Mouse (Mus musculus) kidney, embryonic 16.5 days (tissue): Measurements from ENCODE around the gene Myo6. TPM values are rescaled to one million over a fixed set of nuclear protein-coding genes. Genes with fewer than 3 reads are reported as not detected.
A peak's percentile ranks its signal among the peaks of the same experiment; 100 is the strongest.
"Not testable (repeated sequence)": the region's sequence is repeated elsewhere in the genome, so short reads cannot be mapped to it uniquely, and the experiment has no call there.

Experiments used
- ATAC-seq: fragments of 200-750 bp; cut with Nextera tagmentation; 2 replicates; pipeline ENCODE4 v1.8.0; 2017; ENCODE audit warnings: moderate TSS enrichment; ENCODE audit not compliant: low FRiP score, low TSS enrichment
- H3K27ac ChIP-seq: fragments of 300-500 bp; sonication (generic); 2 replicates; pipeline ENCODE4 v1.5.1; 2014; ENCODE audit warnings: low read length
- H3K27me3 ChIP-seq: fragments of 300-500 bp; sonication (generic); 2 replicates; pipeline ENCODE4 v1.6.1; 2014; ENCODE audit warnings: low read length, control low read depth, mixed read lengths; ENCODE audit not compliant: insufficient read depth
- H3K36me3 ChIP-seq: fragments of 300-500 bp; sonication (generic); 2 replicates; pipeline ENCODE4 v1.6.1; 2014; ENCODE audit warnings: low read length, control low read depth, mixed read lengths; ENCODE audit not compliant: insufficient read depth
- H3K4me1 ChIP-seq: fragments of 300-500 bp; sonication (generic); 2 replicates; pipeline ENCODE4 v1.6.1; 2014; ENCODE audit warnings: low read length, control low read depth, mixed read lengths; ENCODE audit not compliant: insufficient read depth
- H3K4me2 ChIP-seq: fragments of 300-500 bp; sonication (generic); replicated peaks from 2 replicates; pipeline ENCODE4 v1.6.1; 2014; ENCODE audit warnings: low read depth, low read length
- H3K4me3 ChIP-seq: fragments of 300-500 bp; sonication (generic); 2 replicates; pipeline ENCODE4 v1.5.1; 2014; ENCODE audit warnings: mild to moderate bottlenecking, low read length
- H3K9ac ChIP-seq: fragments of 300-500 bp; sonication (generic); replicated peaks from 2 replicates; pipeline ENCODE4 v1.6.1; 2014; ENCODE audit warnings: low read length
- H3K9me3 ChIP-seq: fragments of 300-500 bp; sonication (generic); 2 replicates; pipeline ENCODE4 v1.6.1; 2016; ENCODE audit warnings: low read length, control low read depth
- WGBS: fragments of 180-500 bp; shearing (Covaris S2); extraction: QIAGEN DNeasy Blood & Tissue Kit; methylation state at CpG from one replicate; pipeline ENCODE4 v1.1.7; 2014; 5-methylcytosine and 5-hydroxymethylcytosine counted together
- polyA plus RNA-seq: library from polyadenylated mRNA; unstranded; fragments of >200 nt; fragmentation: Nextera tagmentation; extraction: Ambion mirVana; gene quantifications from 2 replicates; pipeline ENCODE4 v1.2.1, GENCODE M21; 2015

The Myo6 gene
- polyA plus RNA-seq, 1 experiment from 2014 or later: 62.6 TPM

GRCm38 (mm10) chr9:80306390-80306789, 141.6 kb downstream of the Myo6 start:
- 93% methylated on average over 4 of the region's 4 CpGs for WGBS
- Histone ChIP-seq H3K36me3 (peaks cover 26% of the 10 kb centered on the region; the same call in 1 of the 2 replicates), H3K4me1 (no peaks in the 10 kb centered on the region), H3K27ac (no peak overlapping the region), H3K9ac (no peak overlapping the region), H3K4me2 (no peak overlapping the region), H3K27me3 (no peaks in the 10 kb centered on the region), H3K4me3 (no peak overlapping the region), H3K9me3 (no peaks in the 10 kb centered on the region)
- ATAC-seq: no peak

GRCm38 (mm10) chr9:80306853-80307252, 142.0 kb downstream of the Myo6 start:
- peaks cover 26% of the 10 kb centered on the region; the same call in 1 of the 2 replicates for H3K36me3 ChIP-seq
- no peaks in the 10 kb centered on the region for H3K4me1 ChIP-seq

GRCm38 (mm10) chr9:80307629-80308028, 142.8 kb downstream of the Myo6 start:
- Histone ChIP-seq H3K27ac (no peak overlapping the region), H3K9me3 (no peaks in the 10 kb centered on the region), H3K36me3 (peaks cover 25% of the 10 kb centered on the region; the same call in 1 of the 2 replicates), H3K4me3 (no peak overlapping the region), H3K9ac (no peak overlapping the region), H3K4me1 (no peaks in the 10 kb centered on the region), H3K27me3 (no peaks in the 10 kb centered on the region), H3K4me2 (no peak overlapping the region)
- 87% methylated on average over 13 of the region's 13 CpGs for WGBS
- ATAC-seq: no peak

More at GRCm38 (mm10) chr9:80306853-80307252, 142.0 kb downstream of the Myo6 start:
- H3K4me2 ChIP-seq: no peak overlapping the region
- no peaks in the 10 kb centered on the region for H3K27me3 ChIP-seq
- no peak overlapping the region for H3K4me3 ChIP-seq
- H3K27ac ChIP-seq: no peak overlapping the region
- no peaks in the 10 kb centered on the region for H3K9me3 ChIP-seq
- no peak for ATAC-seq
- WGBS: 52% methylated on average over 11 of the region's 11 CpGs
- no peak overlapping the region for H3K9ac ChIP-seq

- 67% methylated on average over 5 of the region's 5 CpGs for WGBS
- no peak for ATAC-seq
- H3K4me1 ChIP-seq: no peaks in the 10 kb centered on the region
- no peak overlapping the region for H3K9ac ChIP-seq
- H3K27me3 ChIP-seq: no peaks in the 10 kb centered on the region
- no peaks in the 10 kb centered on the region for H3K9me3 ChIP-seq
- no peak overlapping the region for H3K27ac ChIP-seq
- no peak overlapping the region for H3K4me2 ChIP-seq
- H3K4me3 ChIP-seq: no peak overlapping the region
- H3K36me3 ChIP-seq: 0 out of 2 replicates have a peak, but pooled peaks cover 2% of the 10 kb centered on the region
Observed at GRCm38 (mm10) chr9:80313610-80314009, 148.8 kb downstream of the Myo6 start.

- WGBS: 93% methylated on average over 6 of the region's 6 CpGs
- Histone ChIP-seq H3K27me3 (no peaks in the 10 kb centered on the region), H3K4me1 (no peaks in the 10 kb centered on the region), H3K4me2 (no peak overlapping the region), H3K36me3 (no peaks in the 10 kb centered on the region), H3K4me3 (no peak overlapping the region), H3K9ac (no peak overlapping the region), H3K9me3 (no peaks in the 10 kb centered on the region), H3K27ac (no peak overlapping the region)
- ATAC-seq: no peak
Observed at GRCm38 (mm10) chr9:80315922-80316321, 151.1 kb downstream of the Myo6 start.

GRCm38 (mm10) chr9:80318027-80318426, 153.2 kb downstream of the Myo6 start:
- Histone ChIP-seq H3K9ac (no peak overlapping the region), H3K4me2 (no peak overlapping the region), H3K27me3 (no peaks in the 10 kb centered on the region), H3K4me1 (no peaks in the 10 kb centered on the region), H3K36me3 (no peaks in the 10 kb centered on the region), H3K27ac (no peak overlapping the region), H3K9me3 (no peaks in the 10 kb centered on the region), H3K4me3 (no peak overlapping the region)
- no peak for ATAC-seq
- WGBS: 89% methylated on average over 6 of the region's 6 CpGs

- not testable (repeated sequence) for H3K36me3 ChIP-seq, H3K27ac ChIP-seq, ATAC-seq, H3K9ac ChIP-seq, H3K4me1 ChIP-seq, H3K4me2 ChIP-seq, H3K27me3 ChIP-seq, H3K4me3 ChIP-seq, H3K9me3 ChIP-seq
- WGBS: 100% methylated on average over 2 of the region's 2 CpGs
Observed at GRCm38 (mm10) chr9:80321051-80321887, 156.4 kb downstream of the Myo6 start.

GRCm38 (mm10) chr9:80332153-80332552, 167.3 kb downstream of the Myo6 start:
- peak overlapping the region; percentile 70 for H3K4me2 ChIP-seq
- H3K9me3 ChIP-seq: no peaks in the 10 kb centered on the region
- 22% methylated on average over 14 of the region's 14 CpGs for WGBS
- no peaks in the 10 kb centered on the region for H3K27me3 ChIP-seq
- H3K4me3 ChIP-seq: peak overlapping the region; percentile 36
- 0 out of 2 replicates have a peak, but pooled peaks cover 6% of the 10 kb centered on the region for H3K4me1 ChIP-seq
- ATAC-seq: peak; percentile 75; the same call in 1 of the 2 replicates
- no peaks in the 10 kb centered on the region for H3K36me3 ChIP-seq
- no peak overlapping the region for H3K27ac ChIP-seq
- H3K9ac ChIP-seq: no peak overlapping the region; the same call in 1 of the 2 replicates

GRCm38 (mm10) chr9:80333466-80333865, 168.6 kb downstream of the Myo6 start:
- 27% methylated on average over 8 of the region's 8 CpGs for WGBS
- Histone ChIP-seq H3K27me3 (no peaks in the 10 kb centered on the region), H3K27ac (no peak overlapping the region), H3K36me3 (no peaks in the 10 kb centered on the region), H3K4me3 (peak overlapping the region; percentile 4; the same call in 1 of the 2 replicates), H3K4me2 (peak overlapping the region; percentile 34), H3K9me3 (no peaks in the 10 kb centered on the region), H3K4me1 (0 out of 2 replicates have a peak, but pooled peaks cover 6% of the 10 kb centered on the region), H3K9ac (no peak overlapping the region)
- no peak for ATAC-seq

- Histone ChIP-seq H3K27me3 (no peaks in the 10 kb centered on the region), H3K27ac (no peak overlapping the region), H3K9ac (no peak overlapping the region), H3K4me3 (peak overlapping the region; percentile 4; the same call in 1 of the 2 replicates), H3K9me3 (no peaks in the 10 kb centered on the region), H3K36me3 (no peaks in the 10 kb centered on the region), H3K4me2 (peak overlapping the region; percentile 34), H3K4me1 (0 out of 2 replicates have a peak, but pooled peaks cover 6% of the 10 kb centered on the region)
- 56% methylated on average over 14 of the region's 14 CpGs for WGBS
- no peak for ATAC-seq
Observed at GRCm38 (mm10) chr9:80333998-80334605, 169.3 kb downstream of the Myo6 start.
